Mouse (Mus musculus): ENCODE measurements around the gene Epha2.

Gene Epha2

DNA sequence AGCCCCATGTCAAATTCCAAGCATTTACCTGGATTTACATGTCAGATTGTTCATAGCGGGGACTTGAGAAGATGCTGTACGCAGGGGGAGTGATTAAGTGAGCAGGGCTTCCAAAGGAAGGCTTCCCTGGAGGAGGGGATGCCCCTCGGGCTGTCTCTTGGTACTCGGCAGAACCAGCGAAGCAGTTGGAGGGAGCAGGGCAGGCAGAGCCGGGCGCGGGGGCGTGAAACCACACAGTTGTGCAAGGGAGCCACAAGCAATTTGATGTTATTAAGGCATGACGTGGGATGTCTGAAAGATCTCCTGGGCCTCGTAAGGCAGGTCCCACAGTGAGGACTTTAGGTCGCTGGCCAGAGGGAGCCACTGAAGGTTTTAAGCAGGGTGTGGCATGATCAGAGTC is 28.9 kb downstream of the Epha2 start:
- DNase-seq (ENCODE audit: low read depth, low spot score), result peak; percentile 83

DNA sequence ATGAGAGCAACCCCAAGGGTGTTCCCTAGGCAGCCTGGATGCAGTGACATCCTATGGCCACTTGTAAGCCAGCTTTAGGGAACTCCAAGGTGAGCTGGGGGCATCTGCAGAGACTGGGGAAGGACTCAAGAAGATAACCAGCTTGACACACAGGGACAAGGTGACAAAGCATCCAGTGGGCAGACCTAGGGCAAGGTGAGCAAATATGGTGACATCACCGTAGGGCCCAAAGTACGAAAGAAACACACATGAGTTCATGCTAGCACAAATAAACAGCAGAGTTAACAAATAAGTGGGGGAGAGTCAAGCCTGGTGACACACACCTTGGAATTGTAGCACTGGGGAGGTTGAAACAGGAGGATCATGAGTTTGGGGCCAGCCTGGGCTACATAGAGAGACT is 30.4 kb downstream of the Epha2 start:
- no peak for DNase-seq (ENCODE audit: low read depth, low spot score)

DNA sequence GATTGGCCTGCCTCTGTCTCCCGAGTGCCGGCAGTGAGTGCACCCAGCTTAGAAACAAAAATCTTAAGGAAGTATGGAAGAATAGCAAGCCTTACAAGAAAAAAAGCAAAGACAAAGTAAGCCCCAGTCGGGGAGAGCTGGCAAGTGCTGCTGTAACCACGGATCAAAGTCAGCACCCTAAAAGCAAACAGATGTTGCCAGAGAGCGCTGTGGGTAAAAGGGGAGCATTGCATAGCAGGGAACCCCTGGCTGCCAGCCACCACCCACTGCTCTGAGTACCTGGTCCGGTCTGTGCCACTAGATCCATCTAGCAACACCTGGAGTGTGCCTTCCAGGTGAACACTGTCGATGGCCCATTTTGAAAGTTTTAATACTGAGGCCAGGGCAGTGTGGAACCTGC is 31.2 kb downstream of the Epha2 start:
- DNase-seq (ENCODE audit: low read depth, low spot score), result peak; percentile 66

DNA sequence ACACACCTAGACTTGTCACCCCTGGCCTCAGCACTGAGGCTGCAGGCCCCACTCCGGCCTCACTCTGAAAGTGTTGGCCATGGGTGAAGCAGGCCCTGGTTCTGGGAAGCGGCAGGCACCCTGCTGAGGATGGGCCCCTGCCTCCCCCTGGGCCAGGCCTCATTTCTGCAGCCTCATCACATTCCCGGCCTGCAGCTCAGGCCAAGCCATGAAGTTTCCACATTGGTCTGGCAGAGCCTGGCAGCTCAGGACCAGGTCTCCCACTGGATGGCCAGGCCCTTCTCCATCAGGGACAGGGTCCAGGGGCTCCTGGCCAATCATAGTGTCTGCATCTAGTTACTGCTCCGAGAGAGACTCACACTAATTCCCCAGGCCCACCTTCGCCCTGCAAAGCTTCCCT is 33.7 kb downstream of the Epha2 start:
- DNase-seq (ENCODE audit: low read depth, low spot score), result no peak

DNA sequence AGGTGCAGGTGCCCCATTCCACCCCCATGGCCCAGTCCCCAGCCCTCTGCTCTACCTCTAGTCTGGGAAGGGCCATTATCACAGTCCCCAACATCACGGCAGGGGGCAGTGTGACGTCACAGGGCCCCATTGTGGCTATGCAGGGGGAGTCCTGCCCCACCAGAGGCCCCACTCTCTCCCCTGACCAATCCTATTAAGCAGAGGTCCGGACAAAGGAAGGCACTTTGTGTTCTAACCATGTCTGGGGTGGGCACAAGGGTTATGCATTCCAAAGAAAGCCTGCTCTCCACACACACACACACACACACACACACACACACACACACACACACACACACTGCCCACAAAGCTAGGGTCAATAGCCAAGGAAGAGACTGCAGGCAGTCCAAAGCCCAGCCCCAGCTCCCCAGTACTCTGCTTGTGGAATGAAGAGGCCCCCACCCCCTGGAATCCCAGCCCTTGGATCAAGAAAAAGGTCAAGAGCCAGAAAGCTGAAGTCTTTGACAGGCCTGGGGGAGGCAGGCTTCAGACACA is 34.3 kb downstream of the Epha2 start:
- no peak for DNase-seq (ENCODE audit: low read depth, low spot score)

DNA sequence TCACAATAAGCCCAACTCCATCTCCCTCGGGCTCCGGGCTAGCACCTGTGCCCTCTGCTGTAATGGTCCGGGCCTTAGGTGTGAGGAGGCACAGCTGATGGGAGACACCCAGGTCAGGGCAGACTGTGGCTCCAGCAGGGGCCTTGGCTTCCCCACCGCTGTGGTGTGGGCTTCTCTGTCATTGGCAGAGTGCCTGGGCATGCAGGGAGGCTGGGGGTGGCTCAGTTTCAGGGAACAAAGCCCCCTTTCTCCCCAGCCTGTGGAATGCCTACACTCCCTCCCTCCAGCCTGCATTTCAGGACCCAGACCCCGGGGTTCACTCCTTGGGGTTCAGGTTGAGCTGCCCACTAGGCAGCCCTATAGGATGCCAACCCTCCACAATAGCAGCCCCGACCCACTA is 35.2 kb downstream of the Epha2 start:
- DNase-seq (ENCODE audit: low read depth, low spot score), result no peak

DNA sequence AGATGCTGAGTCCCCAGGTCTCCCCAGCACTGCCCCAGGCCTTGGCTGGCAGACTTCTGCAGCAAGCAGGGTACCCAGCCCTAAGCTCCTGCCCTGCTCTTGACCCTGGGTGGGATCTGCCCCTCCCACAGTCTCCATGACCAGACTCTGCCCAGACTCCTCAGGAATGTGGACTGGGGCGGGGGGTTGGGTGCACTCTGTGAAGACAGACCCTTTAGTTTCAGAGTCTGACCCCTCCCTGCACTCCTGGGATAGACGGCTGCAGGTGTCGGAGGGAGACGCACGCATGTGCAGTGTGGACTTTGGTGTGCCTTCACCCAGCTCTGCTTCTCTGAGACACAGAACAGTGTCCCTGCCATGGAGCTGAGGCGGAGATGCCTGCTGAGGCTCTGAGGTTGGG is 36.9 kb downstream of the Epha2 start:
- DNase-seq (ENCODE audit: low read depth, low spot score), result no peak

DNA sequence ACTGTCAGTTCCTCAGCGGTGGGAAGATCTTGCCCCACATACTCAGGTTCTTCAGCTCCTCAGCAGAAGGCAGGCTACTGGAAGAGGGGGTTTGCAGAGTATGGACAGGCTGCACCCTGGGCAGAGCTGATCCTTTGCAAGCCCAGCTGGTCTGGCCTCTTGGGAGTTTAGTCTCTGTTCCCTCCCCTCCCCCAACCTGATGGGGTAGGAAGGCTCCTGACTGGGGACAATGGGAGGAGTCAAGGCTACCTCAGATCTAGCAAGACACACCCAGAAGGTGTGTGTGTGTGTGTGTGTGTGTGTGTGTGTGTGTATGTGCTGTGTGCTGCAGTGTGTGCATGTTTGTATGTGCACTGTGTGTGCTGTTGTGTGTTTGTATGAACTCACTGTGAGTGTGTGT is 37.8 kb downstream of the Epha2 start:
- DNase-seq (ENCODE audit: low read depth, low spot score), result no peak

DNA sequence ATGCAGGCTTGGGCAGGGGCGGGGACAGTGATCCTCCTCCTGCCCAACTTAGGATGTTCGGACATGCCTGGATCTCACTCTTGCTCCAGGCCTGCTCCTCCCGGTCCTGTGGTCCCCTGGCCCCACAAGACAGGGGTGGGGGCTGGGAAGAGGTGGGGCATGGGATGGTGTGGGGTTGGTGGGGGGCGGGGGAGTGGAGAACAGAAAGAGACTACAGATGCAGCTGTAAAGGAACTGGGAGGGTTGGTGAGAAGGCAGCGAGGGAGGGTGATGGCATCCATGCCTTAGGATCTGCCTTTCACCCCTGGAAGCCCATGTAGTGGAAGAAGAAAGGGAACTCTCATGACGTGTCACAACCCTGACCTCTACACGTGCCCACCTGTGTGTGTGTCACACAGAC is 40.4 kb downstream of the Epha2 start:
- DNase-seq (ENCODE audit: low read depth, low spot score), result no peak

DNA sequence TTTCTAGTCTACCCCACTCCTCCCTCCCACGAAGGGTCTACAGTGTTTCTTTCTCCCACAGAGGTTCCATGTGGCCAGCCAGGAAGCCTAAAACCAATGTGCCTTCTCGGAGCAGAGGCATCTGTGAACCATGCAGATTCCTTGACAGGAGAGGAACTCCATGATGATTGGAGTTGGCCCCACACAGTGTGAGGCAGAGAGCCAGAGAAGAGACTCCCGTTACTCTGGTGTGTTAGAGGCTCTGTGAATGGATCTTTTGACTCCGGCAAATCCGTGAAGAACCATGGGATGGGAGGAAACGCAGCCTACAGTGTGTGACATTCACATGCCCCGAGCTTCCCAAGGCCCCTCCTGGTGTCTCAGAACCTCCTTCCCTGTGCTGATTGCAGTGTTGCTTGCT is 42.5 kb downstream of the Epha2 start:
- DNase-seq (ENCODE audit: low read depth, low spot score), result no peak

DNA sequence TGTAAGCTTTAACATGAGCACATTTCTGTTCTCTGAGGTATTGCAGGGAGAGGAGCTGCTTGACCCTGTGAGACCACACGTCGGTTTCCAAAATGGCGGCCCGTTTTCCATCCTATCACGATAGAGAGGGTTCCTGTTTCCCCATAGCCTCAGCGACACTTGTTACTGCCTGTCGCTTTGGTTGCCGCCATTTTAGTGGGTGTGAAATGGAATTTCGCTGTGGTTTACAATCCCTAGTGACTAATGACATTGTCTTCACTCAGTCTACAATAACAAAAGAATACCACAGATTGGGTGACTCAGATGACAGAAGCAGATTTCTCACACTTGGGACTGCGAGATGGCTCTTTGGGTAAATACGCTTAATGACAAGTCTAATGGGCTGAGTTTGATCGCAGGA is 44.2 kb downstream of the Epha2 start:
- peak; percentile 68 for DNase-seq (ENCODE audit: low read depth, low spot score)

DNA sequence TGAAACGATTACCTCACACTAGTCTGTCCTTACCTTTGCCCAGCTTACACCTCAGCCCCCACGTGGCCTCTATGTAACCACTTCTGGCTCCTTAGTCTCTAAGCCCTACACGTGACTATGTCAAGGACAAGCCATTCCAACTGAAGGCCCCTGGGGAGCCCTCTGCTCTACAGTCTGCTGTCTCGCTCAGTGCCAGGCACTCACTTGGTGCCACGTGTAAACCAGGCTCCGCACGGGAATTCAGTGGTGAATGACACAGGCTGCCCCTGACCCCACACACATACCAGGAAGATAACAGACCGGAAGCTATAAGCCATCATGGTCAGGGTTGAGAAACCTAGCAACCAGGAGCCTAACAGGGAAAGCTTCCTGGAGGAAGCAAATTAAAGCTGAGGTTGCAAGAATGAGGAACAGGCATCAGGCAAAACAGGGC is 46.3 kb downstream of the Epha2 start:
- peak; percentile 58 for DNase-seq (ENCODE audit: low read depth, low spot score)

DNA sequence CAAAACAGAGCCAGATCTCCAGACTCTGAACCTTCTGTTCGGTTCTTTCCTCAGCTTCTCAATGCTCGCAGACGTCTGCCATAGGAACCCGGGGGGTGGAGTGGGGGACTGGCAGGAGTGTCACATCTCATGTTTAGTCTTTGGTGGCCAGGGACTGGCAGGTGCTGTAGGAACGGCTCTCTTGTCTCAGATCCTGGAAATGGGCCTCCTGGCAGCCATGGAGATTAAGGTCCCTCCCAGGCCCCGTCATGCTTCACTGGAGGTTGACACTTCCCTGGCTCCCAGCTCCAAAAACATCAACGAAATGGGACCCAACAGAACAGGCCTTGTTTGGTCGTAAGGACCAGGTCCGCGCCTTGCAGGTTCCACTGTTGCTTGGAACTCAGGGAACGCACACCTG is 47.6 kb downstream of the Epha2 start:
- no peak for DNase-seq (ENCODE audit: low read depth, low spot score)

DNA sequence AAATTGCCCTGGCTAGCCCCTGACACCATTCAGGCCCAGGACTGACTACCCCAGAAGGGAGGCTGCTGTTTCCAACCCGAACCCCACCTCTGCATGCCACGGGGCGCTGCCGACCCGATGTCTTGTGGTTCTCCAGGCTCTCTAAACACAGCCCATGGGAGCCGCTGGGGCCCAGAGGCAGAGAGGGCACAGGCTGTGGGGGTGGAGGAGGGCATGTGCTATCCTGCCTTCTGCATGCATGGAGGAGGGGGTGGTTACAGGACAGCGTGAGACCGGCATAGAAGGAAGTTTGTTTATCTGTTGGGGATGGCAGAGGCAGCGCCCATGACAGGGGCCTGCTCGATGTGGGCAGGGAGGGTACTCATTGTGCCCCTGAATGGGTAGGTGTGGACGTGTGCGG is 49.0 kb downstream of the Epha2 start:
- no peak for DNase-seq (ENCODE audit: low read depth, low spot score)

DNA sequence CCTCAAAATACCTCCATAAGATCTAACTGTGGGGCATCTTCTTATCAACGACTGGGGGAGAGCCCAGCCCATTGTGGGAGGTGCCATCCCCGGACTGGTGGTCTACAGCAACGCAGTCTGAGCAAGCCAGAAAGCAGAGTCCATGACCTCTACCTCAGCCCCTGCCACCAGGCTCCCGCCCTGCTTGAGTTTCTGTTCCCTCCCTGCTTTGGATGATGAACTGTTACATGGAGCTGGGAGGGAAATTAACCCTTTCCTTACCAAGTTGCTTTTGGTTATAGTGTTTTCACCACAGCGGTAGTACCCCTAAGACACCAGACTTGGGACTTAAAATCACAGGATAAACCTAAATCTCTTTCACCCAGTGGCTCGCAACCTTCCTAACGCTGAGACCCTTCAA is 50.9 kb downstream of the Epha2 start:
- DNase-seq (ENCODE audit: low read depth, low spot score), result no peak

DNA sequence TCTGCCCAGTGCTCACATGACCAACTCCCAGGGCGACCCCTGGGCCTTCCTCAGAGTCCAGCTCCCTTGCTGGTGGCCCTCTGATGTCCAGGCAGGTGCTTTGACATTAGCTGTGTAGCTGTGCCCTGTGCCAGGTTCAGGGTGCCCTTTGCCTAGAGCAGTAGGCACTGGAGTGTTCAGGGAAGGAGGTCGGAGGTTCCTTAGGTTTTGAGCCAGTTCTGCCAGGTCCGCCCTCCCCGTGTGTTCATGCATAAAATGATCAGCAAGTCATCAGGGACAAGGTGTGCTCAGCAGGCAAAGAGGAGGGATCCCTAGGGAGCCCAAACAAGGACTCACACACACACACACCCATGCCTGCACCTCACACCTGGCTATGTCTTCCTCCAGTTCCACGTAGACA is 51.9 kb downstream of the Epha2 start:
- DNase-seq (ENCODE audit: low read depth, low spot score), result no peak

DNA sequence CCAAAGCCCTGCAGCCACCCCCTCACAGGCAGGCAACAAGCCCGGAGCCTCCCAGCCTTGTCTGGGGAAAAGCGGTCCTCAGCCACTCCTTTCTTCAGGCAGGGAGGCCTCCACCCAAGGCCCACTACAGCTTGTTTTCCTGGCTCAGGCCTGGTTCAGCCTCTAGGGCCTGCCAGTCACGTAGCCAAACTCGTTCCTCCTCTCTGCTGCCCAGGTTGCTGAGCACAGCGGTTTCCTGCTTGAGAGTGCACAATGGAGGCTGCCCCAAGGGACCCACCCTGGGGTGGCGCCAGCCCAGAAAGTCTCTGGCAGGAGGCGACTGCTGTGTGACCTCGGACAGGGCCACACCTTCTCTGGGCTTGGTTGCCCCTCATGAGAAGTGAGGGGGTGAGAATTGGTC is 52.8 kb downstream of the Epha2 start:
- no peak for DNase-seq (ENCODE audit: low read depth, low spot score)

DNA sequence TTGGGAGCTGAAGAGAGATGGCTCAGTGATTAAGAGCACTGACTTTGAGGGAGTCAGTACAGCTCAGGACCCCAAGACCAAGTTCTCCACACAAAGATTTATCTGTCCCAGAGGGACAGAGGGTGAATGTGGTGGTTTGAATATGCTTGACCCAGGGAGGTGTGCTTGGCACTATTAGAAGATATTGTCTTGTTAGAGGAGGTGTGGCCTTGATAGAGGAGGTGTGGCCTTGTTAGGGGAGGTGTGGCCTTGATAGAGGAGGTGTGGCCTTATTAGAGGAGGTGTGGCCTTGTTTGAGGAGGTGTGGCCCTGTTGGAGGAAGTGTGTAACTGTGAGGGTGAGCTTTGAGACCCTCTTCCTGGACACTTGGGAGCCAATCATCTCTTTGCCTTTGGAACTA is 56.8 kb downstream of the Epha2 start:
- DNase-seq (ENCODE audit: low read depth, low spot score), result no peak

DNA sequence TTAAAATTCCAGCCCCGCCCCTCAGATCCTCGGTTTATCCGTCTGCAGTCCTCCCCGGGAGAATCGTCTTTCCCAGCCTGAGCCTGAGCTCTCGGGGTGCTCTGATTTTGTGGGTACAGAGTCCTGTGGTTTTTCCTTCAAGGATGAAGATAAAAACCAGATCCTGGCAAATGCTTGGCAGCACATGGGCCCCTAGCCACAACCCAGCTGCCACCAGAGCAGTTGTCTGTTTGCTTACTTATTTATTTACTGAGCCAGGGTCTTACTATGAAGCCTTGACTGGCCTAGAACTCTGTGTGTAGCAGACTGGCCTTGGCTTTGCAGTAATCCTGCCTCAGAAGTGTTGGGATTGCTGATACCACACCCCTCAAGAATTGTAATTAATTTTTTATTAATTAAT is 58.2 kb downstream of the Epha2 start:
- no peak for DNase-seq (ENCODE audit: low read depth, low spot score)

DNA sequence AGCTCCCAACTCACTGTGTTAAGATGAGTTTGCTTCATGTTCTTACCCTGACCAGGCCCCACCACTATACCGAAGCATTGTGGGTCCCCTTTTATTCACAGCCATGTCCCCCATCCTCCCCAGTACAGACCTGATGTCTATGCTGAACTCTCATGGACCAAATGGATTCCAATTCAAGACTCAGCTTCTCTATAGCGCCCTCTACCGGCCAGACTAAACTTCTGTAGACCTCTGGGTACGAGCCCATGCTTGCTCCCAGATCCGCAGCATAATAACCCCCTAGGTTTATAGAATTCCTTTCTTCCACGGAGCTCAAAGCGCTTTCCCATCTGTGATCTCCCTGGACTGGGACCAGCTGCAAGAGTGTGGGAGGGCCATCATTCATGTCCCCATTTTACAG is 59.8 kb downstream of the Epha2 start:
- DNase-seq (ENCODE audit: low read depth, low spot score), result peak; percentile 62

DNA sequence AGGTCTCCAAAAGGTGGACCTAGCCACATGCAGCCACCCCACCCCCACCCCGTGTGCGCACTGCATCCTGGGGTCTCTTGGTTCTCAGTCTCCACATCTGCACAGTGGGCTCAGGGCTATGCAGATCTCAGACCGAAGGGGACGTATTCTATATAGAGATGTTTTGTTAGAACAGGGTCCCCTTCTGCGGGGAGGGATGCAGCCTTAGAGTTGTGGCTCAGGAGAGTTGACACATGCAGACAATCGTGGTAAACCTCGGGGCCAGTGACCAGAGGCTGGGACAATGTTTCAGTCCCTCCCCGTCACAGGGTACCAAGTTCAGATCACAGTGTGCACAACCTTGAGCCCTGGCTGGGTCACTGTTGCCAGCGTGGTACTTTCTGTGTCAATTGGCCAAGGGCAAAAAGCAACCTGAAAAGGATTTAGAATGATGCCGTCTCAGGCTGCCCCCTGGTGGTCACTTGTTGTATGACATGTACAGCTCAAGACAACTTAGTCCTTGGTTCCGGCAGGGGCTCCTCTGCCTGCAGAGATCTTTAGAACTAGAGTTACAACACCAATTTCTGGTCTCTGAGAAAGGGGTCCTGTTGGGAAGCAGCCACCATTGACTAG is 62.0 kb downstream of the Epha2 start:
- DNase-seq (ENCODE audit: low read depth, low spot score), result peak; percentile 82

DNA sequence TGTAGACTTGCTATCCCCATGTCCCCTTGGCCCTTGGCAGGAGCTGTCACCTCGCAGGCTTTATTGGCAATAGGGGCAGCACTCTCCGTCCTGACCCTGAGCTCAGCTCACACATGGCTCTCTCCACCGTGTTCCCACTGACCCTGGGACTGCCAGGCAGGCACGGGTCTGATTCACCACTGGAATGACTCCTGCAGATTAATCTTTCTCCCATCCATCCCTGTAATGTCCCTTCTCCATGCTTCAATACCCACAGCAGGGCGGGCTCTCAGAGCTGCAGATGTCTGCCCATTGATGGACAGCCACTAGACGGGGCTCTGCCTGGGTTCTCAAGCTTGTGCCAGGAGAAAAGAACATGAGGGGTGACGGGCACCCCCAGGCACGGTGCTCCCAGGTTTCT is 64.1 kb downstream of the Epha2 start:
- no peak for DNase-seq (ENCODE audit: low read depth, low spot score)

DNA sequence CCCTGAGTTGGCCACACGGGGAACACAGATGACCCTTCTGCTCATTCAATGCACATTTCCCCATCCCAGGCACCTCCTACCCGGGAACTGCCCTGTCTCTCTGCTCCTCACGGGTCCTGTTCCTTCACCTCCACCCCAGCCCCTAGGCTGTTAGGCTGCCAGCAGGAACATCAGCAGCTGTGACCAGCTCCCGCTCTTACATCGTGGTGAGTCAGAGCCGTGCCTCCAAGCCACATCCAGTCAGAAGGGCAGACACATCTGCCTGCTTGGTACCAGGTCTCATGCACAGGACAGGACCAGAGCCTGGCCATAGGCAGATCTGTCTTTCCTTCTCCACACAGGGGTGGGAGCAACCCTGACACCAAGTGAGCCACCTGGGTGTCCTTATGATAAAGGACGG is 64.8 kb downstream of the Epha2 start:
- peak; percentile 70 for DNase-seq (ENCODE audit: low read depth, low spot score)
